Mouse (Mus musculus): ENCODE results near the gene Hspa12b.

DNA sequence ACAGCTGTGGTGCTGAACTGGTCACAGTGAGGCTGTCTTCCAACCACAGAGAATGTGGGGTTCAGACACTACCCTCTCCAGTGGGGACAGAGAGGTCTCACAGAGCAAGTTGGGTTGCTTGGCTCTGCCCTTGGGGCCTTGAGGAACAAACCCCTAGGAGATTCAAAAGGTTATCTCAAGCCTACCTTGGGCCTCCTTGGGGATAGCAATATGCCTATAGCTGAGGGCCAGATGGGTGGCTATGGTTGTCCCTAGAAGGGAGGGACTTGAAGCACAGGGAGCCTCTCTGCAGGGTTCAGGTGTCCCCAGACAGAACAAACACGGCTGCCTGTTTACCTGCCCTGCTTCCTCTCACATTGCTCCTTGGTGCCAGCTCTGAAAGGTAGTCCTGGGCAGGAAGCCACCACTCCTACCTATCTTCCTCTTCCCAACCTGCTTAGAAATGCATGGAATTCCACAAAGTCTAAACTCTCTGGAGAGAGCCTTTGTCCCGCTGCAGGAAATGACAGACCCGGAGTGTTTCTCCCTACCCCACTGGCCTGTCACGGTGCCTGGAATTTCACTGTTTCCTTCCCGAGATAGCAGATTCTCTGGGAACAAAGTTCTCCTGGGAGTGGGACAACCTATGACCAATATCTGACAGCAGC, 12.9 kb downstream of the Hspa12b start:
- TF ChIP-seq POLR2A (IDR thresholded peaks at IDR 0.05; ENCODE audit: control insufficient read depth, low read depth, low read length) (no peak), CTCF (IDR thresholded peaks at IDR 0.05; ENCODE audit: control insufficient read depth, insufficient read depth, insufficient replicate concordance, low read depth, low read length) (no peak)
